Mouse (Mus musculus): ENCODE measurements around the gene Lamtor5.

- TF ChIP-seq GATA1 (IDR thresholded peaks at IDR 0.05; ENCODE audit: borderline replicate concordance, low read length) (no peak), FLI1 (IDR thresholded peaks at IDR 0.05; ENCODE audit: low read length) (no peak)
Measured at GRCm38 (mm10) chr3:107238471-107238980, 40.1 kb upstream of the Lamtor5 start.

All from megakaryocyte, embryonic 14.5 days (primary cell).